Mouse (Mus musculus): ENCODE data around the gene Otulin.

- TF ChIP-seq CTCF (IDR thresholded peaks at IDR 0.05; ENCODE audit: borderline replicate concordance, extremely low read depth, insufficient read depth, insufficient read length) (no peak), POLR2A (IDR thresholded peaks at IDR 0.05; ENCODE audit: borderline replicate concordance, extremely low read depth, insufficient read depth, insufficient read length, poor library complexity, severe bottlenecking) (no peak)
Measured at GRCm38 (mm10) chr15:27530023-27530422, 100.5 kb downstream of the Otulin start.
